Mouse (Mus musculus): ENCODE measurements around the gene Gm3194.
"Not testable (repeated sequence)": the region's sequence is repeated elsewhere in the genome, so short reads cannot be mapped to it uniquely, and the experiment has no call there.

The Gm3194 gene

GRCm38 (mm10) chr14:5455367-5455766 lies at the start of gene Gm3194:
TSS of gene Gm3194 (minus strand) at chr14:5455467.
- DNase-seq (ENCODE audit: low read depth in 2 of 2, low spot score in 2 of 2): not testable (repeated sequence)

- DNase-seq (ENCODE audit: low read depth in 2 of 2, low spot score in 2 of 2): not testable (repeated sequence)
These were observed 46.1 kb upstream of the Gm3194 start, which contains the start of gene Gm3488 for GRCm38 (mm10) chr14:5501374-5501773. TSS of gene Gm3488 (plus strand) at chr14:5501674.

- not testable (repeated sequence) for DNase-seq (ENCODE audit: low read depth in 2 of 2, low spot score in 2 of 2)
These were observed 28.6 kb upstream of the Gm3194 start, which contains the start of gene Gm3187 for GRCm38 (mm10) chr14:5483907-5484306. TSS of gene Gm3187 (plus strand) at chr14:5484207.

- not testable (repeated sequence) for DNase-seq (ENCODE audit: low read depth in 2 of 2, low spot score in 2 of 2)
These were observed 22.5 kb upstream of the Gm3194 start, which contains the start of gene Gm8246 for GRCm38 (mm10) chr14:5477730-5478129. TSS of gene Gm8246 (minus strand) at chr14:5477830.

- not testable (repeated sequence) for DNase-seq (ENCODE audit: low read depth in 2 of 2, low spot score in 2 of 2)
These were observed 5.2 kb upstream of the Gm3194 start for GRCm38 (mm10) chr14:5460469-5460868.

- DNase-seq (ENCODE audit: low read depth in 2 of 2, low spot score in 2 of 2): not testable (repeated sequence)
These were observed 66.3 kb downstream of the Gm3194 start, which contains the start of gene Gm3500 for GRCm38 (mm10) chr14:5388949-5389348. TSS of gene Gm3500 (minus strand) at chr14:5389049.

Data from CD8-positive naive resting alpha-beta T cell, adult 2 months (primary cell).